Mouse (Mus musculus) heart, adult 2 months (tissue): Measurements from ENCODE around the gene Eef2k.

Source experiments
- CTCF ChIP-seq: fragments of 200-600 bp; IDR thresholded peaks from 2 replicates; pipeline ENCODE4 v1.8.1; 2022; ENCODE audit warnings: antibody characterized with exemption, mild to moderate bottlenecking, moderate library complexity
- POLR2A ChIP-seq: fragments of 200-500 bp; IDR thresholded peaks from 2 replicates; pipeline ENCODE4 v1.6.1; 2011; ENCODE audit warnings: mild to moderate bottlenecking, low read depth, low read length, control low read depth; ENCODE audit not compliant: insufficient read depth

DNA sequence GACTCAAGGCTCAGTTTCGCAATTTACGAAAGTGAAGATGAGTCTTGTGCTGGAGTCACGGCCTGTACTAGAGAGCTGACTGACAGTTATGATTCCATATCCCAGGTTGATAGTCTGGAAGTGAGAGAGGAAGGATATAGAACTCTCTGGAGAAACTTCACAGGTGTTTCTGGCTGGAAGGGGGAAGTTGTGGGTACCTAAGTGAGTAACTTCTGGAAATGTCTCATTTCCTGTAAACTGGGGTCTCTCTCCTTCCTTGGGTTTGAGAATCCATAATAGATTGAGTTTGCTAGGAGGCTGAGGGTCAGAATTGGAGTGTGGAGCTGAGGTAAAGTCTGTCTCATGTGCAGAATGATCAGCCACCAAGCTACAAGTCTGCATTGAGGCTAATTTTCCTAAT, 7.5 kb downstream of the Eef2k start:
- TF ChIP-seq CTCF (no peak), POLR2A (no peak)
